Mouse (Mus musculus) liver, embryonic 14.5 days (tissue): ENCODE results near the gene Hoxb3.

ENCODE experiments used
- CTCF ChIP-seq: IDR thresholded peaks from 2 replicates; pipeline ENCODE4 v1.5.1; 2016; ENCODE audit warnings: antibody characterized with exemption, low read depth, control low read depth
- EP300 ChIP-seq: IDR thresholded peaks from 2 replicates; pipeline ENCODE4 v1.6.1; 2016; ENCODE audit warnings: antibody characterized with exemption, low read depth

GRCm38 (mm10) chr11:96303151-96304099, 19.7 kb upstream of the Hoxb3 start, which contains the start of gene Hoxb5:
- TF ChIP-seq CTCF (peak; percentile 79), EP300 (no peak)
